Mouse (Mus musculus): ENCODE data around the gene Ank3. TPM values are rescaled to one million over a fixed set of nuclear protein-coding genes. Genes with fewer than 3 reads are reported as not detected.

Gene Ank3
- polyA plus RNA-seq, 1 experiment from 2014 or later, result 60.0 TPM

- Histone ChIP-seq H3K9ac (ENCODE audit: low read length) (no peak overlapping the region), H3K9me3 (replicated peaks; ENCODE audit: control insufficient read depth, low read length) (no peaks in the 10 kb centered on the region), H3K4me2 (ENCODE audit: low read length) (no peak overlapping the region), H3K27me3 (replicated peaks; ENCODE audit: control insufficient read depth, insufficient read depth, low read length) (no peaks in the 10 kb centered on the region), H3K36me3 (ENCODE audit: control insufficient read depth, insufficient read depth, low read length) (no peaks in the 10 kb centered on the region), H3K4me3 (ENCODE audit: low read depth, low read length) (no peak overlapping the region), H3K27ac (ENCODE audit: low read depth, low read length) (no peak overlapping the region), H3K4me1 (ENCODE audit: control insufficient read depth, insufficient read depth, low read length) (peaks cover 23% of the 10 kb centered on the region)
- DNase-seq (ENCODE audit: low spot score), result no peak
- 84% methylated on average over 3 of the region's 3 CpGs for WGBS
- ATAC-seq, result no peak
These were observed 344.0 kb downstream of the Ank3 start for GRCm38 (mm10) chr10:69742528-69742927.

- ATAC-seq, result peak; percentile 82
These were observed 345.6 kb downstream of the Ank3 start for GRCm38 (mm10) chr10:69744181-69744580.

GRCm38 (mm10) chr10:69744871-69745270 is 346.3 kb downstream of the Ank3 start:
- Histone ChIP-seq H3K36me3 (ENCODE audit: control insufficient read depth, insufficient read depth, low read length) (no peaks in the 10 kb centered on the region), H3K4me2 (ENCODE audit: low read length) (no peak overlapping the region), H3K27me3 (replicated peaks; ENCODE audit: control insufficient read depth, insufficient read depth, low read length) (no peaks in the 10 kb centered on the region), H3K9ac (ENCODE audit: low read length) (no peak overlapping the region), H3K27ac (ENCODE audit: low read depth, low read length) (peak overlapping the region; percentile 64), H3K9me3 (replicated peaks; ENCODE audit: control insufficient read depth, low read length) (no peaks in the 10 kb centered on the region), H3K4me1 (ENCODE audit: control insufficient read depth, insufficient read depth, low read length) (peaks cover 23% of the 10 kb centered on the region), H3K4me3 (ENCODE audit: low read depth, low read length) (no peak overlapping the region)
- no peak for DNase-seq (ENCODE audit: low spot score)
- no peak for ATAC-seq
- WGBS, result 82% methylated on average over 5 of the region's 5 CpGs

More at GRCm38 (mm10) chr10:69744181-69744580, 345.6 kb downstream of the Ank3 start:
- Histone ChIP-seq H3K36me3 (ENCODE audit: control insufficient read depth, insufficient read depth, low read length) (no peaks in the 10 kb centered on the region), H3K27me3 (replicated peaks; ENCODE audit: control insufficient read depth, insufficient read depth, low read length) (no peaks in the 10 kb centered on the region), H3K9ac (ENCODE audit: low read length) (0 out of 2 replicates have a peak overlapping the region, but pooled peaks have one; percentile 4), H3K4me1 (ENCODE audit: control insufficient read depth, insufficient read depth, low read length) (peaks cover 23% of the 10 kb centered on the region), H3K9me3 (replicated peaks; ENCODE audit: control insufficient read depth, low read length) (no peaks in the 10 kb centered on the region), H3K4me2 (ENCODE audit: low read length) (no peak overlapping the region), H3K4me3 (ENCODE audit: low read depth, low read length) (no peak overlapping the region), H3K27ac (ENCODE audit: low read depth, low read length) (peak overlapping the region; percentile 65)
- 46% methylated on average over 8 of the region's 8 CpGs for WGBS
- DNase-seq (ENCODE audit: low spot score), result peak; percentile 82

GRCm38 (mm10) chr10:69746322-69746721 is 347.7 kb downstream of the Ank3 start:
- no peak overlapping the region for H3K27ac ChIP-seq (ENCODE audit: low read depth, low read length)
- 59% methylated on average over 8 of the region's 8 CpGs for WGBS
- H3K4me1 ChIP-seq (ENCODE audit: control insufficient read depth, insufficient read depth, low read length), result peaks cover 23% of the 10 kb centered on the region
- no peaks in the 10 kb centered on the region for H3K36me3 ChIP-seq (ENCODE audit: control insufficient read depth, insufficient read depth, low read length)
- H3K27me3 ChIP-seq (replicated peaks; ENCODE audit: control insufficient read depth, insufficient read depth, low read length), result no peaks in the 10 kb centered on the region
- DNase-seq (ENCODE audit: low spot score), result no peak
- H3K9ac ChIP-seq (ENCODE audit: low read length), result no peak overlapping the region
- no peak for ATAC-seq
- no peak overlapping the region for H3K4me3 ChIP-seq (ENCODE audit: low read depth, low read length)
- H3K9me3 ChIP-seq (replicated peaks; ENCODE audit: control insufficient read depth, low read length), result no peaks in the 10 kb centered on the region
- H3K4me2 ChIP-seq (ENCODE audit: low read length), result no peak overlapping the region

- Histone ChIP-seq H3K36me3 (ENCODE audit: control insufficient read depth, insufficient read depth, low read length) (no peaks in the 10 kb centered on the region), H3K27me3 (replicated peaks; ENCODE audit: control insufficient read depth, insufficient read depth, low read length) (no peaks in the 10 kb centered on the region), H3K4me2 (ENCODE audit: low read length) (no peak overlapping the region), H3K4me3 (ENCODE audit: low read depth, low read length) (no peak overlapping the region), H3K27ac (ENCODE audit: low read depth, low read length) (no peak overlapping the region), H3K9me3 (replicated peaks; ENCODE audit: control insufficient read depth, low read length) (no peaks in the 10 kb centered on the region), H3K9ac (ENCODE audit: low read length) (no peak overlapping the region), H3K4me1 (ENCODE audit: control insufficient read depth, insufficient read depth, low read length) (peaks cover 23% of the 10 kb centered on the region)
- WGBS, result 55% methylated on average over 5 of the region's 5 CpGs
- no peak for DNase-seq (ENCODE audit: low spot score)
- ATAC-seq, result no peak
These were observed 348.2 kb downstream of the Ank3 start for GRCm38 (mm10) chr10:69746730-69747129.

GRCm38 (mm10) chr10:69751416-69751815 is 352.8 kb downstream of the Ank3 start:
- DNase-seq (ENCODE audit: low spot score), result no peak
- H3K4me3 ChIP-seq (ENCODE audit: low read depth, low read length), result no peak overlapping the region
- H3K9ac ChIP-seq (ENCODE audit: low read length), result no peak overlapping the region; the same call in 1 of the 2 replicates
- no peak overlapping the region; the same call in 1 of the 2 replicates for H3K27ac ChIP-seq (ENCODE audit: low read depth, low read length)
- H3K27me3 ChIP-seq (replicated peaks; ENCODE audit: control insufficient read depth, insufficient read depth, low read length), result no peaks in the 10 kb centered on the region
- no peaks in the 10 kb centered on the region for H3K36me3 ChIP-seq (ENCODE audit: control insufficient read depth, insufficient read depth, low read length)
- 59% methylated on average over 7 of the region's 7 CpGs for WGBS
- peaks cover 6% of the 10 kb centered on the region; the same call in 1 of the 2 replicates for H3K4me1 ChIP-seq (ENCODE audit: control insufficient read depth, insufficient read depth, low read length)
- H3K9me3 ChIP-seq (replicated peaks; ENCODE audit: control insufficient read depth, low read length), result no peaks in the 10 kb centered on the region
- no peak for ATAC-seq
- H3K4me2 ChIP-seq (ENCODE audit: low read length), result no peak overlapping the region

GRCm38 (mm10) chr10:69753464-69753863 is 354.9 kb downstream of the Ank3 start:
- no peaks in the 10 kb centered on the region for H3K27me3 ChIP-seq (replicated peaks; ENCODE audit: control insufficient read depth, insufficient read depth, low read length)
- 85% methylated on average over 11 of the region's 11 CpGs for WGBS
- H3K36me3 ChIP-seq (ENCODE audit: control insufficient read depth, insufficient read depth, low read length), result no peaks in the 10 kb centered on the region
- DNase-seq (ENCODE audit: low spot score) (no peak), ATAC-seq (no peak)
- no peak overlapping the region for H3K4me3 ChIP-seq (ENCODE audit: low read depth, low read length)
- H3K9ac ChIP-seq (ENCODE audit: low read length), result no peak overlapping the region
- no peak overlapping the region for H3K4me2 ChIP-seq (ENCODE audit: low read length)
- H3K27ac ChIP-seq (ENCODE audit: low read depth, low read length), result no peak overlapping the region
- no peaks in the 10 kb centered on the region for H3K4me1 ChIP-seq (ENCODE audit: control insufficient read depth, insufficient read depth, low read length)
- H3K9me3 ChIP-seq (replicated peaks; ENCODE audit: control insufficient read depth, low read length), result no peaks in the 10 kb centered on the region

- no peaks in the 10 kb centered on the region for H3K36me3 ChIP-seq (ENCODE audit: control insufficient read depth, insufficient read depth, low read length)
- DNase-seq (ENCODE audit: low spot score), result no peak
- no peaks in the 10 kb centered on the region for H3K27me3 ChIP-seq (replicated peaks; ENCODE audit: control insufficient read depth, insufficient read depth, low read length)
- no peak overlapping the region for H3K4me2 ChIP-seq (ENCODE audit: low read length)
- 80% methylated on average over 4 of the region's 4 CpGs for WGBS
- no peak overlapping the region for H3K4me3 ChIP-seq (ENCODE audit: low read depth, low read length)
- H3K9me3 ChIP-seq (replicated peaks; ENCODE audit: control insufficient read depth, low read length), result no peaks in the 10 kb centered on the region
- H3K27ac ChIP-seq (ENCODE audit: low read depth, low read length), result no peak overlapping the region
- H3K9ac ChIP-seq (ENCODE audit: low read length), result no peak overlapping the region
- H3K4me1 ChIP-seq (ENCODE audit: control insufficient read depth, insufficient read depth, low read length), result no peaks in the 10 kb centered on the region
- no peak for ATAC-seq
These were observed 358.5 kb downstream of the Ank3 start for GRCm38 (mm10) chr10:69756956-69757672.

GRCm38 (mm10) chr10:69762977-69763376 is 364.4 kb downstream of the Ank3 start:
- ATAC-seq, result no peak
- DNase-seq (ENCODE audit: low spot score), result no peak
- H3K4me3 ChIP-seq (ENCODE audit: low read depth, low read length), result no peak overlapping the region
- H3K4me1 ChIP-seq (ENCODE audit: control insufficient read depth, insufficient read depth, low read length), result peaks cover 14% of the 10 kb centered on the region
- H3K9me3 ChIP-seq (replicated peaks; ENCODE audit: control insufficient read depth, low read length), result no peaks in the 10 kb centered on the region; the same call in 1 of the 2 replicates
- H3K9ac ChIP-seq (ENCODE audit: low read length), result no peak overlapping the region
- WGBS, result 65% methylated on average over 7 of the region's 7 CpGs
- no peak overlapping the region for H3K4me2 ChIP-seq (ENCODE audit: low read length)
- H3K27me3 ChIP-seq (replicated peaks; ENCODE audit: control insufficient read depth, insufficient read depth, low read length), result no peaks in the 10 kb centered on the region
- no peaks in the 10 kb centered on the region for H3K36me3 ChIP-seq (ENCODE audit: control insufficient read depth, insufficient read depth, low read length)
- H3K27ac ChIP-seq (ENCODE audit: low read depth, low read length), result no peak overlapping the region

Measured in forebrain, embryonic 14.5 days (tissue).